Mouse (Mus musculus): ENCODE results near the gene Hist1h3i. TPM values are rescaled to one million over a fixed set of nuclear protein-coding genes. Genes with fewer than 3 reads are reported as not detected.
"Not testable (repeated sequence)": the region's sequence is repeated elsewhere in the genome, so short reads cannot be mapped to it uniquely, and the experiment has no call there.

Gene Hist1h3i
- 81.7 and 109 TPM in 2 replicates for polyA plus RNA-seq (2015; fragmentation: Nextera tagmentation; extraction: Ambion mirVana)

DNA sequence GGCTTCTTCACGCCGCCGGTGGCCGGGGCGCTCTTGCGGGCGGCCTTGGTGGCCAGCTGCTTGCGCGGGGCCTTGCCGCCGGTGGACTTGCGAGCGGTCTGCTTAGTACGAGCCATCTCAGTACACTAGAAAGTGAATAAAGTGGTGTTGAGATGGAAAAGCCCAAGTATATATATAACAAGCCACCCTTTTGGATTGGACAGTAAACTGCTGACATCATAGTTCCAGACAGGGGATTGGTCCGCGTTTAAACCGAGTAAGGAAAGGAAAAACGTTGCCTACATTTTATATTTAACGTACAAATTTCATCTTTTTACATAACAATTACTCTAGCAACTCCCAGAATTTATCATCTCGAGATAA, at the start of gene Hist1h3i:
Hist1h3i (minus strand) TSS at position 116 of the 363 bp plus-strand sequence.
- peak within 1 kb of the TSS; percentile 41 for H3K4me3 ChIP-seq
- 0% methylated on average over 19 of the region's 20 CpGs for WGBS
- peak; percentile 69 for ATAC-seq (ENCODE audit: insufficient number of reproducible peaks, low FRiP score, low TSS enrichment, low read depth)

DNA sequence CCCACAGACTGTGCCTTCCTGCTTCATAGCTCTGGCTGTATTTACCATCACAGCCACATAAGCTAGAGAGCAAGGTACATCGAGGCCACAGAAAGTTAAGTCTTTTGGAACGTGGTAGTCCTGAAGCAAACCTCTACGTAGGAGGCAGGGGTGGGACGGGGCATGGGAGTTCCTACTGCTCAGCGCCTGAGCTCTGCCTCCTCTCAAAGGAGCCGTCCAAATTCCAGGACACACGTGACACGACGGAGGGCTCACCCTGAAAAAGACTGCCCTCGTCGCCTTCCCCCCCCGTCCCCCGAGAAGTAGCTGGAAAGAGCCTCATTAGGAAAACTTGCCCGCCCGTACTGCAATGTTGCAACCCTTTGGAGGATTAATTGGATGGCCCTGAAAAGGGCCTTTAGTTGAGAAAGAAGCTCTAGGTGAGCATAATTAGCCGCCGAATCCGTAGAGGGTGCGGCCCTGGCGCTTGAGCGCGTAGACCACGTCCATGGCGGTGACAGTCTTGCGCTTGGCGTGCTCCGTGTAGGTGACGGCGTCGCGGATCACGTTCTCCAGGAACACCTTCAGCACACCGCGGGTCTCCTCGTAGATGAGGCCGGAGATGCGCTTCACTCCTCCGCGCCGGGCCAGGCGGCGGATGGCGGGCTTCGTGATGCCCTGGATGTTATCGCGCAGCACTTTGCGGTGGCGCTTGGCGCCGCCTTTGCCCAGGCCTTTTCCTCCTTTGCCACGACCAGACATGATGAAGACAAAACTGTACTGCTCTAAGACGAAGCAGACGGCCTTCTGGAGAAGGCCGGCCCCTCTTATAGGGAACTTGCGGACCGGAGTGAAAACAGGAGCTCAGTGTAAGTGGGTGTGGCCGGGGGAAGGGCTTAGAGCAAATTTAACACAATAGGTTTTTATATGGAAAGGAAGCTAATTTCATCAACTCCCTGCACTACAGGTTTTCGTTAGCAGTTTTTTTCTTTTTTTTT, 48.5 kb upstream of the Hist1h3i start, which contains the start of gene Hist1h4n:
Hist1h4n (minus strand) TSS at position 779 of the 977 bp plus-strand sequence.
- not testable (repeated sequence) for H3K4me1 ChIP-seq, H3K27me3 ChIP-seq, H3K9me3 ChIP-seq, H3K36me3 ChIP-seq, H3K9ac ChIP-seq, H3K27ac ChIP-seq
- H3K4me2 ChIP-seq = peak within 1 kb of the TSS; percentile 33
- ATAC-seq (ENCODE audit: insufficient number of reproducible peaks, low FRiP score, low TSS enrichment, low read depth) = peak; percentile 87
- WGBS = under 1% methylated on average over 26 of the region's 58 CpGs
- peak within 1 kb of the TSS; percentile 25; the same call in 1 of the 2 replicates for H3K4me3 ChIP-seq

More for the DNA sequence above, at the start of gene Hist1h3i:
- H3K4me1 ChIP-seq = peaks cover 37% of the 10 kb centered on the region
- peak within 1 kb of the TSS; percentile 56 for H3K4me2 ChIP-seq
- no peaks in the 10 kb centered on the region for H3K9me3 ChIP-seq
- H3K27ac ChIP-seq = peak within 1 kb of the TSS; percentile 88
- H3K9ac ChIP-seq = peak within 1 kb of the TSS; percentile 33; the same call in 1 of the 2 replicates
- no peaks in the 10 kb centered on the region for H3K36me3 ChIP-seq
- no peaks in the 10 kb centered on the region for H3K27me3 ChIP-seq

GRCm38 (mm10) chr13:21830344-21830743, 47.2 kb upstream of the Hist1h3i start:
- Histone ChIP-seq H3K27ac (no peak overlapping the region), H3K4me2 (no peak overlapping the region), H3K27me3 (no peaks in the 10 kb centered on the region), H3K9ac (no peak overlapping the region), H3K4me3 (no peak overlapping the region), H3K4me1 (no peaks in the 10 kb centered on the region), H3K36me3 (no peaks in the 10 kb centered on the region), H3K9me3 (no peaks in the 10 kb centered on the region)
- WGBS = 87% methylated on average over 10 of the region's 10 CpGs
- ATAC-seq (ENCODE audit: insufficient number of reproducible peaks, low FRiP score, low TSS enrichment, low read depth) = no peak

GRCm38 (mm10) chr13:21828511-21828910, 45.3 kb upstream of the Hist1h3i start:
- Histone ChIP-seq H3K27ac (no peak overlapping the region), H3K9ac (no peak overlapping the region), H3K4me2 (no peak overlapping the region), H3K27me3 (no peaks in the 10 kb centered on the region), H3K4me1 (no peaks in the 10 kb centered on the region), H3K9me3 (no peaks in the 10 kb centered on the region), H3K4me3 (no peak overlapping the region), H3K36me3 (no peaks in the 10 kb centered on the region)
- 82% methylated on average over 3 of the region's 3 CpGs for WGBS
- no peak for ATAC-seq (ENCODE audit: insufficient number of reproducible peaks, low FRiP score, low TSS enrichment, low read depth)

DNA sequence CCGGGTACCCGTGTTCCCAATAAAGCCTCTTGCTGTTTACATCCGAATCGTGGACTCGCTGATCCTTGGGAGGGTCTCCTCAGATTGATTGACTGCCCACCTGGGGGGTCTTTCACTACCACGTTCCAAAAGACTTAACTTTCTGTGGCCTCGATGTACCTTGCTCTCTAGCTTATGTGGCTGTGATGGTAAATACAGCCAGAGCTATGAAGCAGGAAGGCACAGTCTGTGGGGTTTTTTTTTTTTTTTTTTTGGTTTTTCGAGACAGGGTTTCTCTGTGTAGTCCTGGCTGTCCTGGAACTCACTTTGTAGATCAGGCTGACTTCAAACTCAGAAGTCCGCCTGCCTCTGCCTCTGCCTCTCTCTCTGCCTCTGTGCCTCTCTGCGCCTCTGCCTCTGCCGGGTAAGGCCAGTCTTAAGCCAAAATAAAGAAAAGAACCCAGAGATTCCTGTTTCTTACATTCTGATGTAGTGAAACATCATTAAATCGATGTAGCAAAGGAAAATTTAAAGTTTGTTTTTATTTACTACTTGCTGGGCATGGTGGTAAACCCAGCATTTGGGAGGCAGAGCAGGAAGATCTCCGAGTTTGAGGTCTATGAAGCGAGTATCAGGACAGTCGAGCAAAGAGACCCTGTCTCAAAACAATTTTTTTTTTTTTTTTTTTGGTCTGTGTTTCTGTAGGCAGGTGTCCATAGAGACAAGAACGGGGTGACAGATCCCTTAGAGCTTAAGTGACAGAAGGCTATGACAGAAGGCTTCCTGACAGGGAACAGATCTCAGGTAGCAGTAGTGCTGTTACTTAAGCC, 37.1 kb upstream of the Hist1h3i start:
- not testable (repeated sequence) for H3K27ac ChIP-seq; H3K27me3 ChIP-seq; H3K9me3 ChIP-seq; H3K36me3 ChIP-seq; H3K4me3 ChIP-seq; H3K9ac ChIP-seq; H3K4me1 ChIP-seq; H3K4me2 ChIP-seq; ATAC-seq (ENCODE audit: insufficient number of reproducible peaks, low FRiP score, low TSS enrichment, low read depth)
- WGBS = 73% methylated on average over 8 of the region's 16 CpGs

DNA sequence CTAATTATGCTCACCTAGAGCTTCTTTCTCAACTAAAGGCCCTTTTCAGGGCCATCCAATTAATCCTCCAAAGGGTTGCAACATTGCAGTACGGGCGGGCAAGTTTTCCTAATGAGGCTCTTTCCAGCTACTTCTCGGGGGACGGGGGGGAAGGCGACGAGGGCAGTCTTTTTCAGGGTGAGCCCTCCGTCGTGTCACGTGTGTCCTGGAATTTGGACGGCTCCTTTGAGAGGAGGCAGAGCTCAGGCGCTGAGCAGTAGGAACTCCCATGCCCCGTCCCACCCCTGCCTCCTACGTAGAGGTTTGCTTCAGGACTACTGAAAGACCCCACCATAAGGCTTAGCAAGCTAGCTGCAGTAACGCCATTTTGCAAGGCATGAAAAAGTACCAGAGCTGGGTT, 28.9 kb upstream of the Hist1h3i start:
- not testable (repeated sequence) for H3K27me3 ChIP-seq, H3K27ac ChIP-seq, H3K9ac ChIP-seq, H3K9me3 ChIP-seq, H3K36me3 ChIP-seq, H3K4me1 ChIP-seq
- Histone ChIP-seq H3K4me2 (peak overlapping the region; percentile 33), H3K4me3 (peak overlapping the region; percentile 19)
- WGBS = 0% methylated on average over 14 of the region's 14 CpGs
- ATAC-seq (ENCODE audit: insufficient number of reproducible peaks, low FRiP score, low TSS enrichment, low read depth) = peak; percentile 40; the same call in 1 of the 2 replicates

DNA sequence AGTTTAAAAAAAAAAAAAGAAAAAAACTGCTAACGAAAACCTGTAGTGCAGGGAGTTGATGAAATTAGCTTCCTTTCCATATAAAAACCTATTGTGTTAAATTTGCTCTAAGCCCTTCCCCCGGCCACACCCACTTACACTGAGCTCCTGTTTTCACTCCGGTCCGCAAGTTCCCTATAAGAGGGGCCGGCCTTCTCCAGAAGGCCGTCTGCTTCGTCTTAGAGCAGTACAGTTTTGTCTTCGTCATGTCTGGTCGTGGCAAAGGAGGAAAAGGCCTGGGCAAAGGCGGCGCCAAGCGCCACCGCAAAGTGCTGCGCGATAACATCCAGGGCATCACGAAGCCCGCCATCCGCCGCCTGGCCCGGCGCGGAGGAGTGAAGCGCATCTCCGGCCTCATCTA, 28.4 kb upstream of the Hist1h3i start, which contains the start of gene Hist1h4m:
Hist1h4m (plus strand) TSS at position 208 of the 400 bp plus-strand sequence.
- H3K27ac ChIP-seq, H3K9me3 ChIP-seq, H3K27me3 ChIP-seq, H3K4me1 ChIP-seq, H3K9ac ChIP-seq, H3K36me3 ChIP-seq: not testable (repeated sequence)
- peak within 1 kb of the TSS; percentile 19 for H3K4me3 ChIP-seq
- whole genome bisulfite sequencing = no CpG with 5 or more reads among the region's 24 CpGs
- peak; percentile 59 for ATAC-seq (ENCODE audit: insufficient number of reproducible peaks, low FRiP score, low TSS enrichment, low read depth)
- H3K4me2 ChIP-seq = peak within 1 kb of the TSS; percentile 33

DNA sequence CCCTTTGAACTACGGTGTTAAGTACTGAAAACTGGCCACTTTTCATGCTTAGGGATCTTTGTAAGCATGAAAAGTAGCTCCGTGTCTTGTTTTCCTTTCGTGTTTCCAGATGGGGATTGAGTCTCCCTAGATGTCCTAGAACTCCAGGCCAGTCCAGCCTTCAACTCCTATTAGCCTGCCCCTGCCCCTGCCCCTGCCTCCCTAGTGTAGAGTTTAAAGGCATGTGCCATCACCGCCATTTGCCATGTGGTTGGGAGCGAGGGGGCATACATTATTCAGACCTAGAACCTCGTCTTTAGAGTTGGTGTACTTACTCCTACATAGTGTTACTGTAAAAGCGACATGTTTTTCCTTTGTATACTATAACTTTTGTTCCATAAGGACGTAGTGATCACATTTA, 27.9 kb upstream of the Hist1h3i start:
- H3K4me2 ChIP-seq; H3K9me3 ChIP-seq; H3K4me3 ChIP-seq; H3K9ac ChIP-seq; H3K27me3 ChIP-seq; H3K4me1 ChIP-seq; H3K27ac ChIP-seq; ATAC-seq (ENCODE audit: insufficient number of reproducible peaks, low FRiP score, low TSS enrichment, low read depth); H3K36me3 ChIP-seq: not testable (repeated sequence)
- no CpG with 5 or more reads among the region's 8 CpGs for WGBS

DNA sequence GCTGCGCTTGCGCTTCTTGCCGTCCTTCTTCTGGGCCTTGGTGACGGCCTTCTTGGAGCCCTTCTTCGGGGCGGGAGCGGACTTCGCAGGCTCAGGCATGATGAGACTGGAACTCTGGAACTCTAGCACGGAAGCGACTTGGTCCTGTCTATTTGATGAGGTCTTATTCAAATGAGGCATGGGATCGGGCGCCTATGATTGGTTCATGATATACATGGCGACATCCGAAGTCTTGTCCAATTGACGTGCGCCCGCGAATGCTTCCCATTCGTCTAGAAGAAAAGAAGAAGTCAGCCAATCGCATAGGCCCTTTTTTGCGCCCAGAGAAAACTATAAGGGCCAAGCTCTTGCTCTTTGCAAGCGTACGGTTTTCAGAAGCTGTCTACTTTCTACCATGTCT, 26.9 kb upstream of the Hist1h3i start, which contains the start of the genes Hist1h2bq and Hist1h2ao:
Hist1h2bq (minus strand) TSS at position 125 of the 400 bp plus-strand sequence.
Hist1h2ao (plus strand) TSS at position 393 of the 400 bp plus-strand sequence.
- H3K4me3 ChIP-seq, H3K4me2 ChIP-seq, H3K36me3 ChIP-seq, H3K27me3 ChIP-seq, H3K27ac ChIP-seq, H3K9ac ChIP-seq, H3K9me3 ChIP-seq, H3K4me1 ChIP-seq: not testable (repeated sequence)
- WGBS = no CpG with 5 or more reads among the region's 23 CpGs
- peak; percentile 96 for ATAC-seq (ENCODE audit: insufficient number of reproducible peaks, low FRiP score, low TSS enrichment, low read depth)

DNA sequence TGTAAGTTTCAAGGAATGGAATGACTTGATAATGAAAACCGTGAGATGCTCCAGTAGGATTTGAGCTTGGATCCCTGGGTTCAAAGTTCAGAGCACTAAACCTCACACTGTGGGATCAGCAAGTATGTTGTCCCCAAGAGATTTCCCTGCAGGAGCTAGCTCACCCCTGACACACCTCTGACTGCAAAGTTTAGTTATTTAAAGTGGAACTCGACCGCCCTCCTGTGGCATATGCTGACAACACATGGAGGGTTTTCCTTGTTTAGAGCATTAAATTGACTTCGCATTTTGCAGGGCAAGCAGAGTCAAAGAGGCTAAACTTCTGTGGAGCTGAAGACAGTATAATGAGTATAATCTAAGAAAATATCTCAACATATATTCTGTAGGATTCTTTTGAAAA, 19.9 kb upstream of the Hist1h3i start:
- H3K9ac ChIP-seq, H3K4me3 ChIP-seq, H3K9me3 ChIP-seq, H3K27ac ChIP-seq, H3K4me1 ChIP-seq, H3K27me3 ChIP-seq, H3K4me2 ChIP-seq, H3K36me3 ChIP-seq: not testable (repeated sequence)
- ATAC-seq (ENCODE audit: insufficient number of reproducible peaks, low FRiP score, low TSS enrichment, low read depth) = peak; percentile 14; the same call in 1 of the 2 replicates
- no CpG with 5 or more reads among the region's 4 CpGs for WGBS

DNA sequence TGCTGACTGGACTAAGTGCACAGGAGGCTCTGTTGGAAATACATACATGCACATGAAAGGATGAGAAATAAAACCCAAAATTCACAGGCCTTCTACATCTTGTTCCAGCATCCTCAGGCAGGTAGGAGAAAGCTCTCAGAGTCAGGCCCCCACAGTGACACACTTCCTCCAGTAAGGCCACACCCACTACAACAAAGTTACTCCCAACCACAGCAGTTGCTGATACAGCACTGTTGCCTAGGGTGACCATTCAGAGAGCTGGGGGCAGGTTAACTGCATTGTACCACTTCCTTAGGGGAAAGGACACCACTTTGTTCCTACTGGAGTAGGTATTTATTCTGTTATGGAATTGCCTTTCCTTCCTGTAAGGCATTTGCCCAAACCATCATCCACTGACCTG, 14.0 kb upstream of the Hist1h3i start:
- H3K9ac ChIP-seq; ATAC-seq (ENCODE audit: insufficient number of reproducible peaks, low FRiP score, low TSS enrichment, low read depth); H3K36me3 ChIP-seq; H3K27ac ChIP-seq; H3K4me3 ChIP-seq; H3K4me1 ChIP-seq; H3K9me3 ChIP-seq; H3K27me3 ChIP-seq; H3K4me2 ChIP-seq: not testable (repeated sequence)

DNA sequence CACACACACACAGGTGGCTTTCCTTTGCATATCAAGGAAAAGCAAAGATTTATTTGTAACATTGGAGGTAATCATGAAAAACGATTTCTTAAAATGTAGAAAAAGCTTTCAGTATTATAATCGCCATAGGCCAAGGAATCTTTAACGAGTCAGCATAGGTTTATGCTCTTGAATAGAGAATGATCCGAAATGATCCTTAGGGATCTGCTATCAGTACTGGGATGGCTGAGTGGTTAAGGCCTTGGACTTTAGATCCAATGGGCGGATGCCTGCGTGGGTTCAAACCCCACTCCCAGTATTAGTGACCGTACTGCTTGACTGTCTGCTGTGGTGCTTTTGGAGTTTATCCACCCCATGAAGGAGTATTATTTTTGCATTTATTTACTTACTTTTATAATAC, 12.4 kb upstream of the Hist1h3i start:
- Histone ChIP-seq H3K4me3 (no peak overlapping the region), H3K9ac (no peak overlapping the region), H3K27ac (no peak overlapping the region), H3K4me2 (no peak overlapping the region), H3K27me3 (no peaks in the 10 kb centered on the region), H3K9me3 (no peaks in the 10 kb centered on the region), H3K36me3 (no peaks in the 10 kb centered on the region), H3K4me1 (peaks cover 4% of the 10 kb centered on the region)
- ATAC-seq (ENCODE audit: insufficient number of reproducible peaks, low FRiP score, low TSS enrichment, low read depth) = no peak
- 87% methylated on average over 7 of the region's 7 CpGs for WGBS

Data from limb, embryonic 15.5 days (tissue).